Mouse (Mus musculus) CD4-positive helper T cell, adult 2 months (primary cell): ENCODE measurements around the gene Rfx4.

Source experiments
- DNase-seq: peaks from one replicate; pipeline ENCODE4 v3.0.0-alpha.2; 2012; ENCODE audit warnings: low read depth, missing footprints, low spot score

The Rfx4 gene

DNA sequence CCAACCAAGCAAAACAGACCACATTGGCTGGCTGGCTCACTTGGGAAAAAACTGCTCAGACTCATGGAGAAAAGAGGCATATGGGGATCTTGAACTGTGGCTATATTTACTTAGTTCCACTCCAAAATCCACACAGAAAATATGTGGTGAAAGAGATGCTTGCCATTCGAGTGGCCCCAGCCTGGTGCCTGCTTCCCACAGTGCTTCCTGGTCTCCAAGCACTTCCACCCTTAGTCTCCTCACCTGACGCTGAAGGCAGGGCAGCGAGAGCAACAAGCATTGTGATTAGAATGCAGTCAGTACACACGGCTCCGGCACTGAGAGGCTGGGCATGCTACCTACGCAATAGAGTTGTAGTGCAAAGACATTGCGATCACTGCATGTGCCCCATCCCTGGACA is 111.7 kb downstream of the Rfx4 start:
- no peak for DNase-seq

DNA sequence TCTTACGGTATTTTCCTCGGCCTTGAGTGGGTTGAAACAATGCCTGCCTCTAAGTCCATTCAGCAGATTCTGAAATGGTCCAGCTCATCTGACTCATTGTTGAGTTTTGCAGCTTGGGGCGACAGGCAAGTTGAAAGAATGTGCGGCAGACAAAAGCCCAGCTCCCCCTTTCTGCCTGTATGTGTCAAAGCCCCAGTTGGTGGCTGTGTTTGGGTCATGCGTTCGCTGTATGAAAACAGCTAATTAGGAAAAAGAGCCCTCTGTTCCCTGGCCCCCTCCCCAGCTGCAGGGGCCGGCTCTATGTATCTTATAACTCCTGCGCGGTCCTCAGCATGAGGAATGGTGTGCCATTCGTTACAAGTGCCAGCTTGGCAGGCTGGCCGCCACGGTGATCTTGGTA is 115.4 kb downstream of the Rfx4 start:
- DNase-seq: no peak

DNA sequence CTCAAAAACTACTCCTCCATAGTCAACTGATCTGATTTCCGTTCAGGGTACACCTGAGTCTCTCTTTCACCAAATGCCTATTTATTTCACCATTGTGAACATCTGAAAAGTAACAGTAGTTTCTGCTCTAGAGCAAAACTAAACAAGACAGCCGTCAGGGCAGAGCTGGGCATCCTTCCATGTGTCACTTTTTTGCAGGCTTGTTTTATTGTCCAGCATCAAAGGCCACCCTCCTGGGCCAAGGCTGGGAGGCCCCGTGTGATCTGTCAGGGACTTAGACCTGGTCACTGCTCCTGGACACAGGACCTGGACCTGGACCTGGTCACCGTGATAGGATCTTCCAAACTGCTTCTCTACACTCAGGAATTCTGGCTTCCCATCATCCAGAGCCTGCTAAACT is 116.1 kb downstream of the Rfx4 start:
- no peak for DNase-seq

DNA sequence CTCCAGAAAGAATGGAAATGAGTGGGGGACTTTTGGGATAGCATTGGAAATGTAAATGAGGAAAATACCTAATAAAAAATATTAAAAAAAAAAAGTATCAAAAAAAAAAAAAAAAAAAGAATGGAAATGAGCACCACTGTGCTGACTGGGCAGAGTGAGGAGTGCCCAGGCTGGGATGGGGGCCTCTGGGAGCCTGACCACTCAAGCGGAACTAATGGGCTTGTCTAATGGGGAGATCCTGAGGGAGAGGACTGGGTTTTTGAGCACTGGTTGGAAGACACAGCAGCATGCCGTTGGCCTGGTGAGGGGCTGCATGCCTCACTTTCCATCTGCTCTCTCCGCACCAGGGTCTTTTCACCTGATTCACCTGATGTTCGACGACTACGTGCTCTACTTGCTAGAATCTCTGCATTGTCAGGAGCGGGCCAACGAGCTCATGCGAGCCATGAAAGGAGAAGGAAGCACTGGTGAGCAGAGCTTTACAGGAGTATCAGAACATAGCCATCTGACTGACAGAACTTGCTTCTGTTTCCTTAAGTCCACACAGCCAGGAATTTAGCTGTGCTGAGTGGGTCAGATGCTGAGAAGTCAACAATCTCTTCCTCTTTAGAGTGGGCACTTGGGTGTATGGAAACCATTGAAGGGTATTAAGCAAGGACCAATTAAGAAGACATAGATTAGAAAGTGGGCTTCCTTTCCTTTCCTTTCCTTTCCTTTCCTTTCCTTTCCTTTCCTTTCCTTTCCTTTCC is 124.1 kb downstream of the Rfx4 start:
- DNase-seq: no peak

DNA sequence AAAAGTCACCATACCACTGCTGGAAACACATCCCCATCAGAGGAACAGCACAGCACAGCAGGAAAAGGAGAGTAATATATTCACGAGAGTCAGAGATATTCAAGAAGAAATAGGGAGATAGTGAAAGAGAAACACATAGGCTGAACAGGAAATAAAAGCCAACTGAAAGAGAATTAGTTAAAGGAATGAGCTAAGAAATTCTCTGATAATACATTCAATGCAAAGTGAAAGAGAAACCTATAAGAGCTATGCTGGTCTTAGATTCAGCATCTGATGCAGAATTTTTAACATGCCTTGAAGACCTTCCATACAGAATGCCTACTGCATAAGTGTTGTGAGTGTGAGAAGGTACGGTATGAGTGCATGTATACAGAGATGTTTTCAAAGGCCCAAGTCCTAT is 126.7 kb downstream of the Rfx4 start:
- DNase-seq: no peak

DNA sequence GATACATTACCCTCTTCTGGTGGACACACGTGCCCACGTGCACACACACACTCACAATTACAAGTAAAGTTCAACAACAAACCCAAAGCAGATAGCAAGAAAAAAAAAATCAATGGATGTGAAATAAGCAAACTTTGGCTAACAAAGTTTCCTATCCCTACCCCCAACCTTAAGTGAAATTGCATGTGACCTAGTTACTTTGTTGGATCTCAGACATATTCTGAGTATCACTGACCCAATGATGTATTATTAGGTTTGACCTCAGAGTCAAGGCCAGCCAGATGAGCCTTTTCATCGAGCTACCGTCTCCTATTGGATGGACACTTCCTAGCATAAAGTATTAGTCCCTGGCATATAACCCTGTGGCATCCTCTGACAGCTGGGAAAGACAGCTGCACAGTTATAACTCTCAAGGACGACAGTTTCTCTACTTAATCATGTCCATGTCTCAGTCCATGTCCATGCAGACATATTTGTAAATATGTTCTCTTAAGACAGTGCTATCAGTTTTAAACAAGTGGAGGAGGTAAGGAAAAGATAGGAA is 129.6 kb downstream of the Rfx4 start:
- DNase-seq: no peak

DNA sequence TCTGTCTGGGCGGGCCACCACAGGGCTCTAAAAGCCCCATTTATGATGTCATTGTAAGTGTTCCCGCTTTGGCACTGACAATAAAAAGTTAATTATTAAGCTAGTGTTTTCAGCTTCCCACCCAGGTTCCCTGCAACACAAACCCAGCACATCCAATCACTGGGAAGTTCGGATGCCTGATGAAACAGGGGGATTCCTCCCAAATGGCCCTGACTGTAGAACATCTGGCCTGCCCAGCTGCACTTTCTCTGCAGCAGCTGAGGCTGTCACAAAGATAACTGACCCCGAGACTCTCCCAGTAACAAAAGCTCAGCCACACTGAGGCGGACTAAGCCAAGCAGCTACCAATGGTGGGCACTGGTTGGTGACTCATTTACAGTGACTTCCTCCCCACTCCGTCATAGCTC is 130.4 kb downstream of the Rfx4 start:
- DNase-seq: no peak

DNA sequence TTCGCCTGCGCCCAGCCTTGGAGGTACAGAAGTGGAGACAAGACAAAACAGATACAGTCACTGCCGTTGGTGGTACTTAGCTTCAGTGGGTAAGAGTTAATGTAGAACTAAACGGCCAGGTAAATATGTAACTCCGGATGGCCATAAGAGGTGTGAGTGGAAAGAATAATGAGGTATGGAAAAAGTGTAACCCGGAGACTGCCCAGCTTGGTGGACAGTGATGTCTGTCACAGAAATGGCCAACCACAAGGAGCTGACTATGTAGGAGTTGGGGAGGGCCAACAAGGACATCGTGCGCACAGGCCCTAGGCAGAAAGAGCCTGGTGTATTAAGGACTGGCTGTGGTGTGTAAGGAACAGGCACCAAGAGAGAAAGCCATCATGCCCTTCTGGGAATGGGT is 130.9 kb downstream of the Rfx4 start:
- DNase-seq: no peak

DNA sequence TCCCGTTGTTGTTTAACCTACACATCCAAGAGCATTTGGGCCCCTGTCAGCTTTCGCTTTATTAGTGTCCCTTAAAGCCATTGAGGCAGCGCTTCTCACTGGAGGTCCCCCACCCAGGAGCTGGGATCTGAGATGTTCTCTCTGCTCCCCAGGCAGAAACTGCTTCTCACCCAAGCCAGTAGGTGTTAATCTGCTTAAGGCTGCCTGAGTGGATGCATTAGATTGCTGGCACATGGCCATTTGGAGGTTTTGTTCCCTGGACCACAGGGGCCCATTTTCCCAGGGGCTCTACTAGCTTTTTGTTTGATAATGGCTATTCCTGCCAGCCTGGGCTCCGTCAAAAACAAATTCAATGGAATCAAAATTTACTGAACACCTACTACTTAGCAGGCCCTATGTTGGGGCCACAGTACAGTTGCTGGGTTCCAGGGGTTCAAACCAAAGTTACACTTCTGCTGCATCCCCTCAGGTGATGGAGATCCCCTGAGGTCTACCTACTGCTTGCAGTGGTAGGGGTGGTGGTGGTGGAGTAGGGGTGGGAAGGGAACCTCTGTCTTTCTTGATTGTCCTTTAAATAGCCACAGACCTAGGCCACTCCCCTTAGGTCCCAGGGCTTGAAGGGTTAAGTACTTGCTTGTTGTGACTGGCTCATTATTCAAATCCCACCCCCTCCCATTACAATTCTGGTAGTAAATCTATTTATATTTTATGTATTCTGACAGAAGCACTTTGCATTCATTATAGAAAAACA is 133.4 kb downstream of the Rfx4 start:
- DNase-seq: no peak

DNA sequence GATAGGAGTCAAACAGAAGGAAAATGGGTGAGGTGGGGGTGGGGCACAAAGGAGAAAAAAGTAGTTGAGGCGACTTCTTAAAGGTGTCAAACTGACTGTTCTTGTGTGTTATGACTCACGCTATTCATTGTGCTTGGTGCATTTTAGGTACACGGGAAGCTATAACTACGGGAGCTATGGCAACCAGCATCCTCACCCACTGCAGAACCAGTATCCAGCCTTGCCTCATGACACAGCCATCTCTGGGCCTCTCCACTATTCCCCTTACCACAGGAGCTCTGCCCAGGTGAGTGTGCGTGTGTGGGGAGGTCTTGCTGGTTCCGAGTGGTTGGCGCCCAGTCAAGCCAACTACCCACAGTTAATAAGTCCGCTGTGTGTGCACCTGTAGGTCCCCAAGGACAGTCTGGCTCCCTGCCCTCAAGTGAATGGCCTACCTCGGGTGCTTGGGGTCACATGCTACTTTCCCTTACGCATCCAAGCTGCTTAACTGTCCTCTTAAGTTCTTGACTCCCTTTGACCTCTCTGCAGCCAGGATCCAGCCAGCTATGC is 140.0 kb downstream of the Rfx4 start:
- DNase-seq: peak; percentile 39

DNA sequence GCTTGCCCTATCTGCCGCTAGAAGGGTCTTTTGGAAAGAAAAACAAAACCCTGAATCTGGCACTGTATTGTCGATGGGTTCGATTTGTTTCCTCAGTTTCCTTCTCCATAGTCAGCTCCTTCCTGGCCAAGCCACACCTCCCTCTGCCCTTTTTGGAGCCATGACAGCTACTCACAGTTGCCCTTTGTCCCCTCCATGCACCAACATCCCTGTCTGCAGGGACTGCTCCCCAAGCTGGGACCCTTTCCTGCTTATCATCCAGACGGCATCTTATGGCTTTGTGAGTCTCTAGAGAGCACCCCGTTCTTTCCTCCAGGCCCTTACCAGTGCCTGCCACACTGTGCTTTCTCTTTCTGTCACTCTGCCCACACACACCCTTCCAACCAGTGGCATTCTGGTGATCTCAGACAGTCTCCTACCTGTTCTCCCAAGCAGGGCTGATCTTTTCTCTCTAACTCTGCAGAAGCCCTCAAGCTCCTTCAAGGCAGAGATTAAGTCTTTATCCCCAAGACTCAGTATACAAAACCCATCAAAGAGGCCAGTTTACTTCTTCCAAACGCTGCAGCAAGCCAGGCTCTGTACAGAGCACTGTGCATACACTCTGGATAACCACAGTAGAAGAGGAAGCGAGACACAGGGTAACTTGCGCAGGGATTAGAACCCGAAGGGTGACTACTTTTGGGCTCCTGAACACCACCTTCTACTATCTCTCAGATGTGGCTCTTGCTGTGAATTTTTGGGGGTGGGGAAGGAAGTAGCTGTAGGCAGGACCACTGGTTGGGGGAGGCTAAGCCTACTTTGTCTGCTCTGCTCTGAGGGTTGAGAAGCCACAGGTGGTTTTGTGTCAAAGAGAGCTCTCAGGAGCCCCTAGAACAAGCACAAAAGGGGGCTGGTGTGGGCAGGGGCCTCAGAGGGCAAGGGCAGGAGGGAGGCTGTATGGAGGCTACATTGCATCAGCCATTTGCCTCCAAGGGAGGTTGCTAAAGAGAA is 141.4 kb downstream of the Rfx4 start:
- peak; percentile 43 for DNase-seq

DNA sequence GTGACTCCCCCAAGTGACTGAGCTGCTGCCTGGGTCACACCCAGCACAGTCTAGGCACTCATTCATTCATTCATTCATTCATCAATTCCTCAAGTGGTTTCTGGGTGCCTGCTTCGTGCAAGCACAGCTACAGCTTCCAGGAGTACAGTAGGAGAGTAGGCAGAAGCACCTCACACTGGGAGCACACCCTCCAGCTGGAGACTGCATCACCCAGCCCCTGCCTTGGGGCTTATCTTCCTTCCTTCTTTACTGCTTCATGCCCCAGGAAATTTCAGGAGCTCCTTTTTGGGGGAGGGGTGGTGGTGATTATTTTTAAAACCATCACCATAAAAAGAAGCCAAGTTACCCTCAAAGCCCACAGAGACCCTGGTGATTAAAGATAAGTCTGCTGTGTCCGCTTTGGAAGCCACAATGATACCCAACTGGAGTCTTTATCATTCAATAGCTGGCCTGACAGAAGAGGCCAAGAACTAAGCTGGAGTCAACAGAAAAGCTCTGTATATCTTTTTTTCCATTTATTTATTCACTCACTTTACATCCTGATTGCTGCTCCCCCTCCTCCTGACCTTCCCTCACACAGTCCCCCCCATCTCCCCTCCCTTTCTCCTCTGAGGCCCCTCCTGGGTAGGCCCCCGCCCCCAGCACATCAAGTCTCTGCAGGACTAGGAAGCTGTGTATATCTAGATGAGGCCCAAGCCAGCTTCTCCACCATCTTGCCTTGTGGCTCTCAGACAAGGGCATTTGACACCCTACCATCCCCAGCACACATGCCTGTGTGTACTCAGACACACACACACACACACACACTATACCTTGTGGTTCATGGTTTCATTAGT is 142.5 kb downstream of the Rfx4 start:
- DNase-seq: no peak

DNA sequence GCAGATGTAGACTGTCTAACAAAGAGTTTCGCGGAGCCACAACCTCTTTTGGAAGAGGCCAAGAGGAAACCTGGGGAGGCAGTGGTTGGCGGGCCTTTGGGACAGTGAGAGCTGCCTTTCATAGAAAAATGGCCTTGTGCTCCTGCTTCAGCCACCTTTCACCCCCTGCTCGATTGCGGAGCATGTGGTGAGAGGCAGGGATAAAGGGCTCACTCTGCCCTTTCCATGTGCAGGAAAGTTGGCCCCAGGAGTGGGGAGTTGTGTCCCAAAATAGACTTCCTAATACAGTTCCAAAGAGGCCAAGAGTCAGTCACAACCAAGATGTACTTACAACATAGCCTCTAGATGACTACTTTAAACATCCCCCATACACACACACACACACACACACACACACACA is 145.8 kb downstream of the Rfx4 start:
- no peak for DNase-seq

DNA sequence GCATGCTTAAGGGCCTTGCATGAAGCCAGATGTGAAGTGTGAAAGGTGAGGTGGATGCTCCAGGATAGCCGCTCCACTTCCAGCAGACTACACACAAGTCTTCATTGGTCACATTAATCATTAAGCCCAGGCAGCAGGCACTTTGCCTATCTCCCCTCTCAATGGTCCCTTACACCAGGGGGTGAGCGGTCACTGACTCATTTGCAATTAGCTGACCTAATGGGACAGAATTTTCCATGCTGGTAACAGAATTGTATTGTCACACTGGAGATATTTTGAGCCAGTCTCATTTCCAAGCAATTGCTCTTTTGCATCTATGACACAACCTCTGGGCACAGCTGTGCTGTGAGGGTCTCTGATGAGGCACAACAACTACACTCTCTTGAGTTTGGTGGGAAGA is 146.4 kb downstream of the Rfx4 start:
- DNase-seq: no peak

DNA sequence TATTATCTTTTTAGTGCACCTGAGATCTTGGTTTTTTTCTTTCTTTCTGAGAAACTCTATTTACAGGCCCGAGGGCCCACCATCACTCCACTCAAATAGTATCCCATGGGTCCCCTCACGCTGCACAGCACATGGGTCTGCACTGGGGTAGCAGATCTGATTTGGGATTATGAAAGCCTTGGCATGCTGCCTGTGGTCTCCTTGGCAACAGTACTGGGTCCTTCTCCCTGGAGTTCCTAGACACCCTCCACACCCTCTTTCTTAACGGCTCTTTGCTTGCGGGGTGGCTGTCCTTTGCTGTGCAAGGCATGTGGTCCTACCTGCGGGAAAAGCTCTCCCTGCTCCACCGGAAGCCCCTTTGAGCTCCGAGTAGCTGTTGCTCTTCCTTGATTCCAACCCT is 147.4 kb downstream of the Rfx4 start:
- DNase-seq: no peak

DNA sequence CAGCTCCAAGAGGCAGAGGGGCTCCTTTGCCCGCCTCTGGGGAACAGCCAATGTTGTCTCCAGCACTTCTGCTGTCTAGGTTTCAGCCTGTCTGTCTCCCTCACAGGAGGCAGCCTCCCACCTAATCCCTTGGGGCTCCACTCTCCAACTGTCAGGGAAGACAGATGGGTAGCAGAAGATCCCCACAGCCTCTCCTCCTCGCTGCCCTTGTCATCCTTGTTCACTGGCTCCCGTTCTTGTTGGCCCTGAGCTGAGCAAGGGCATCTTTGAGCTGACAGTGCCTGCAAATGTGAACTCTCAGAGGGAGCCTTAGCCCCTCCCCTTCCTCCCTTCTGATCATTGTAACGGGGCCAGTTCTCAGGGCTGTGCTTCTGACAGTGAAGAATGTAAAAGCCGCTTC is 147.9 kb downstream of the Rfx4 start:
- DNase-seq: no peak

DNA sequence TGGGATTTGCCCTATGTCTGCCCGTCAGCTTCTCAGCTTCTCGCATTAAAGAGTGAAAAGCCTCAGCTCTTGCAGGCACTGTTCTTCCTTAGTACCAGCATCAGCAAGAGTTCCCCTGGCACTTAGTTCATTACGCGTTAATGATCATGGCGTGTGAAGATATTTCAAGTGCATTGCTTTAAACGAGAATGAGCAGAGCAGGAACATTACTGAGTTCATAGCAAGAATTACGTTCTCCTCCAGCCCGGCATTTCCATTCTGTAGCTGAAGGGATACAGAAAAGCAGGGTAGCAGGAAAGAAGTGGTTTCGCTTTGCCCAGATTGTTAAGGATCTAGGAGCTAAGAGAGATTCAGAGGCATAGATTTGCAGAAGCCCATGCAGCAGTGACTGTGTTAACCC is 151.0 kb downstream of the Rfx4 start:
- DNase-seq: no peak

DNA sequence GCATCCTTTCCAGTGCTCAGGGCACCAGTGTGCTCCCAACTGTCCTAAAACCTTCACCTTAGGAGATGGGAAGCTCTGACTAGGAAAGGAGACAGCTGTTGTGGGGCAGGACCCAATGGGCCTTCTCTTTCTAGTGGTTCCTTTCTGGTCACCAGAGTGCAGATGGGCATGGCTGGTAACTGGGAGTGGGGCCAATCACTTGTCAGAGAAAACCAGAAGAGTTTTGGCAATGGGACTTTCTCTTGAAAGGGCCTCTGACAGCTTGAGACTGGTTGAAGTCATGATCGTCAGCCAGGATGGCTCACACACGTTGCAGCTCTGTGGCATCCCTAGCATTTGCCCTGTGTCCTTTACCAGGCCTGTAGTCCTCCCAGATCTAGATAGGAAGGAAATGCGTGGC is 152.1 kb downstream of the Rfx4 start:
- DNase-seq: no peak

DNA sequence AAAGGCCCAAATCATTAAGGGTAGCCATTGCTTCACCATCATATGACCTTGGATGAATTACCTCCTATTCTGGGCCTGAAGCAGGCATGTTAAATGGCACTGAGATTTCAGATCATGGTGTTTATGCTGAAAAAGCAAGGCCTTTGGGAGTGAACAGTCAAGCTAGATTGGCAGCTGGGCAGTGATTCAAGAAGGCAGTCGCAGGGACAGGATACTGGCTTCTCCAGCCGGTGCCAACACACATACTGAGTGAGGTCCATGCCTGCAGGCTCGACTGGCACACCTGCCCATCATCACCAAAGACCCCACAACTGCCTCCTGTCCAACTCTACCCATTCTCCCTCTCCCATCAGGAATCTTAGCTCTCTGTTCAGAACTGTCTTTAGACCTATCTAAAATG is 152.6 kb downstream of the Rfx4 start:
- no peak for DNase-seq

DNA sequence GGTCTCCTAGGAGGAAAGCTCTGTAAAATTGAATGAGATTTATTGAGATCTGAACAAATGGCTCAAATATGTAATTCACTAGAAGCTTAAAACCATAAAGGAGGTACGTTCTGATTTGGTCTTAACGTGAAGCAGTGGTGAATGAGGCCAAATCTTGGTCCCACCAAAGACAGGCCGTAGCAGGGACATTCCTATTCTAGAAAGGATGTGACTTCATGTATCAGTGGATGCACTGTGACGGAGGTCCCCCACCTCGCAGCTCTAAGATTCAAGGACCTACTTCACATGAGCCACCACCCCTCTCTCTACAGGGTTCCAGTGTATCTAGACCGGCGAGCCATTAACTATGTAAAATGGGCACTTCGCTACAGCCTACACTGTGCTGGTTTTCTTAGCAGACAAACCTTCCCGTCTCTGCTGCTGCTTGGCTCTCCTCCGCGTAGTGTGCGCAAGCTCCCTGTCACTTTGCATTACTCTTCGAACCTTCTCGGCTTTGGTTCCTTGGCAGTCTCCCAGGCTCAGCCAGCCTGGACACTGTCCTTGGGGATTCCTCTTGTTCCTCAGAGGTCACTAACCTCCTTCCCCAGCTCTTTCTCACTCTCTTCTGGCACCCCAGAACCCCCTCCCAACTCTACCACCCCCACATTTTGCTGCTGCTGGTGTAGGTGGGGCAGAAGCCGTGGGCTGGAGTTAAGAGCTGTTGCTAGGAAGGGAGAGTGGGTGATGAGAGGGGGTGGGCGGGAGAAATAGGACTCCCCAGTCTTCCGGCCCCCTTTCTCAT is 153.3 kb downstream of the Rfx4 start:
- no peak for DNase-seq
